Comparison of ENCODE assay signal across 9 mouse cellular contexts in genomic region chr10:127197104-127197503, GRCm38 (mm10). TPM values are rescaled to one million over a fixed set of nuclear protein-coding genes. Genes with fewer than 3 reads are reported as not detected.
A peak's percentile ranks its signal among the peaks of the same experiment; 100 is the strongest.
DNase-seq lines count a peak whose midpoint lies in the region; ATAC-seq and TF ChIP-seq lines count a peak whose summit lies in the region.
"Had no signal": no experiment of that assay in that cellular context is flagged by ENCODE, and none has a peak within 500 bp of the region (broad histone marks: within the 10 kb centered on the region; RNA-seq: fewer than 3 reads in every experiment).

No protein-coding gene starts in this region.

- no peaks in the 10 kb centered on the region for H3K27me3 ChIP-seq in forebrain, embryonic 14.5 days (replicated peaks; ENCODE audit: control insufficient read depth, insufficient read depth, low read length)
- H3K27me3 ChIP-seq in forebrain, embryonic 13.5 days = no peaks in the 10 kb centered on the region
- H3K27me3 ChIP-seq in kidney, adult 2 months (replicated peaks; ENCODE audit: control insufficient read depth, insufficient read depth, low read length) = no peaks in the 10 kb centered on the region
- no peaks in the 10 kb centered on the region for H3K27me3 ChIP-seq in midbrain, embryonic 12.5 days
- H3K27me3 ChIP-seq in midbrain, embryonic 13.5 days = no peaks in the 10 kb centered on the region
- no peaks in the 10 kb centered on the region for H3K27me3 ChIP-seq in stomach, embryonic 15.5 days (replicated peaks)

- DNase-seq in forebrain, embryonic 14.5 days (ENCODE audit: low spot score) = no peak
- DNase-seq in kidney, adult 2 months = no peak
- no peak for DNase-seq in kidney, adult 8-10 months
- no peak for DNase-seq in retina, postnatal 1 day
- DNase-seq: thymus, postnatal 25 days had no signal

- WGBS in forebrain, embryonic 14.5 days = 87% methylated on average over 8 of the region's 8 CpGs
- WGBS in forebrain, embryonic 13.5 days = 92% methylated on average over 8 of the region's 8 CpGs
- WGBS in kidney, adult 2 months = 90% methylated on average over 8 of the region's 8 CpGs
- 90% methylated on average over 8 of the region's 8 CpGs for WGBS in midbrain, embryonic 12.5 days
- 92% methylated on average over 8 of the region's 8 CpGs for WGBS in midbrain, embryonic 13.5 days
- WGBS in stomach, embryonic 15.5 days = 89% methylated on average over 8 of the region's 8 CpGs

- H3K9me3 ChIP-seq in forebrain, embryonic 14.5 days (replicated peaks; ENCODE audit: control insufficient read depth, low read length) = no peaks in the 10 kb centered on the region
- H3K9me3 ChIP-seq in forebrain, embryonic 13.5 days (replicated peaks) = no peaks in the 10 kb centered on the region
- H3K9me3 ChIP-seq in midbrain, embryonic 12.5 days = no peaks in the 10 kb centered on the region
- H3K9me3 ChIP-seq in midbrain, embryonic 13.5 days = no peaks in the 10 kb centered on the region
- no peaks in the 10 kb centered on the region for H3K9me3 ChIP-seq in stomach, embryonic 15.5 days

- TF ChIP-seq CTCF in kidney, adult 2 months (conservative IDR thresholded peaks at IDR 0.05; ENCODE audit: insufficient read depth, insufficient read length, low read depth, low read length) = no peak

- H3K9ac ChIP-seq in forebrain, embryonic 14.5 days (ENCODE audit: low read length) = no peak overlapping the region
- H3K9ac ChIP-seq in forebrain, embryonic 13.5 days = no peak overlapping the region
- H3K9ac ChIP-seq in midbrain, embryonic 12.5 days (replicated peaks) = no peak overlapping the region
- H3K9ac ChIP-seq in midbrain, embryonic 13.5 days (replicated peaks) = no peak overlapping the region
- no peak overlapping the region for H3K9ac ChIP-seq in stomach, embryonic 15.5 days

- peak overlapping the region; percentile 21; the same call in 1 of the 2 replicates for H3K27ac ChIP-seq in forebrain, embryonic 14.5 days (ENCODE audit: low read depth, low read length)
- no peak overlapping the region for H3K27ac ChIP-seq in forebrain, embryonic 13.5 days
- 0 out of 2 replicates have a peak overlapping the region, but pooled peaks have one; percentile 11 for H3K27ac ChIP-seq in kidney, adult 2 months (ENCODE audit: insufficient read depth, low read depth, low read length)
- H3K27ac ChIP-seq in midbrain, embryonic 12.5 days (replicated peaks) = 0 out of 2 replicates have a peak overlapping the region, but pooled peaks have one; percentile 90
- no peak overlapping the region for H3K27ac ChIP-seq in midbrain, embryonic 13.5 days
- H3K27ac ChIP-seq in stomach, embryonic 15.5 days = peak overlapping the region; percentile 48

- no peak for ATAC-seq in forebrain, embryonic 14.5 days
- no peak for ATAC-seq in forebrain, embryonic 13.5 days
- ATAC-seq in midbrain, embryonic 12.5 days (ENCODE audit: low FRiP score, low read depth) = no peak
- no peak for ATAC-seq in midbrain, embryonic 13.5 days
- no peak for ATAC-seq in stomach, embryonic 15.5 days (ENCODE audit: insufficient read depth, low FRiP score, low read depth)

- TF ChIP-seq POLR2A in kidney, adult 2 months (IDR thresholded peaks at IDR 0.05; ENCODE audit: low read depth, low read length) = no peak

- peaks cover 13% of the 10 kb centered on the region for H3K4me1 ChIP-seq in forebrain, embryonic 14.5 days (ENCODE audit: control insufficient read depth, insufficient read depth, low read length)
- H3K4me1 ChIP-seq in forebrain, embryonic 13.5 days = peaks cover 17% of the 10 kb centered on the region
- H3K4me1 ChIP-seq in kidney, adult 2 months (ENCODE audit: control insufficient read depth, insufficient read depth, low read length) = peaks cover 18% of the 10 kb centered on the region
- peaks cover 22% of the 10 kb centered on the region for H3K4me1 ChIP-seq in midbrain, embryonic 12.5 days
- H3K4me1 ChIP-seq in midbrain, embryonic 13.5 days (replicated peaks) = peaks cover 30% of the 10 kb centered on the region
- H3K4me1 ChIP-seq in stomach, embryonic 15.5 days = peaks cover 18% of the 10 kb centered on the region

- H3K36me3 ChIP-seq in forebrain, embryonic 14.5 days (ENCODE audit: control insufficient read depth, insufficient read depth, low read length) = peaks cover 50% of the 10 kb centered on the region
- H3K36me3 ChIP-seq in forebrain, embryonic 13.5 days (ENCODE audit: poor library complexity, severe bottlenecking) = peaks cover 63% of the 10 kb centered on the region
- no peaks in the 10 kb centered on the region for H3K36me3 ChIP-seq in kidney, adult 2 months (ENCODE audit: control insufficient read depth, insufficient read depth, low read length)
- H3K36me3 ChIP-seq in midbrain, embryonic 12.5 days = peaks cover 51% of the 10 kb centered on the region
- peaks cover 53% of the 10 kb centered on the region for H3K36me3 ChIP-seq in midbrain, embryonic 13.5 days
- H3K36me3 ChIP-seq in stomach, embryonic 15.5 days = peaks cover 31% of the 10 kb centered on the region

- no peak overlapping the region for H3K4me2 ChIP-seq in forebrain, embryonic 14.5 days (ENCODE audit: low read length)
- H3K4me2 ChIP-seq in forebrain, embryonic 13.5 days = no peak overlapping the region
- H3K4me2 ChIP-seq in midbrain, embryonic 12.5 days (replicated peaks) = no peak overlapping the region
- no peak overlapping the region for H3K4me2 ChIP-seq in midbrain, embryonic 13.5 days (replicated peaks)
- no peak overlapping the region for H3K4me2 ChIP-seq in stomach, embryonic 15.5 days

- H3K4me3 ChIP-seq in forebrain, embryonic 14.5 days (ENCODE audit: low read depth, low read length) = no peak overlapping the region
- no peak overlapping the region for H3K4me3 ChIP-seq in forebrain, embryonic 13.5 days
- no peak overlapping the region for H3K4me3 ChIP-seq in kidney, adult 2 months (ENCODE audit: insufficient read depth, low read depth, low read length)
- H3K4me3 ChIP-seq in midbrain, embryonic 12.5 days = no peak overlapping the region
- no peak overlapping the region for H3K4me3 ChIP-seq in midbrain, embryonic 13.5 days (replicated peaks)
- no peak overlapping the region for H3K4me3 ChIP-seq in stomach, embryonic 15.5 days (replicated peaks)

RNA-seq across cellular contexts. Expression of gene Dtx3, which starts 1.6 kb away (rescaled TPM):
- 148 and 187 TPM in 2 replicates for polyA plus RNA-seq in forebrain, embryonic 14.5 days (2014; fragmentation: Nextera tagmentation; extraction: Ambion mirVana)
- polyA plus RNA-seq in forebrain, embryonic 13.5 days (2015; fragmentation: Nextera tagmentation; extraction: Ambion mirVana) = 150 and 155 TPM in 2 replicates
- 101 and 132 TPM in 2 replicates for polyA plus RNA-seq in kidney, adult 2 months (2012; rRNA removed)
- polyA plus RNA-seq in midbrain, embryonic 12.5 days (2016; fragmentation: Nextera tagmentation; extraction: Ambion mirVana) = 204 and 205 TPM in 2 replicates
- polyA plus RNA-seq in midbrain, embryonic 13.5 days (2015; fragmentation: Nextera tagmentation; extraction: Ambion mirVana) = 195 and 234 TPM in 2 replicates
- 90.4 and 106 TPM in 2 replicates for polyA plus RNA-seq in stomach, embryonic 15.5 days (2015; fragmentation: Nextera tagmentation; extraction: Ambion mirVana)

RNA-seq across cellular contexts. Expression of gene Arhgef25, which starts 7.2 kb away (rescaled TPM):
- polyA plus RNA-seq in forebrain, embryonic 14.5 days (2014; fragmentation: Nextera tagmentation; extraction: Ambion mirVana) = 21.4 and 22.9 TPM in 2 replicates
- 24.3 and 25.8 TPM in 2 replicates for polyA plus RNA-seq in forebrain, embryonic 13.5 days (2015; fragmentation: Nextera tagmentation; extraction: Ambion mirVana)
- 9.2 and 11.9 TPM in 2 replicates for polyA plus RNA-seq in kidney, adult 2 months (2012; rRNA removed)
- polyA plus RNA-seq in midbrain, embryonic 12.5 days (2016; fragmentation: Nextera tagmentation; extraction: Ambion mirVana) = 39.6 and 46.1 TPM in 2 replicates
- polyA plus RNA-seq in midbrain, embryonic 13.5 days (2015; fragmentation: Nextera tagmentation; extraction: Ambion mirVana) = 20.2 and 24.5 TPM in 2 replicates
- 65.9 and 69.9 TPM in 2 replicates for polyA plus RNA-seq in stomach, embryonic 15.5 days (2015; fragmentation: Nextera tagmentation; extraction: Ambion mirVana)

RNA-seq across cellular contexts. Expression of gene Pip4k2c, which starts 14.3 kb away (rescaled TPM):
- polyA plus RNA-seq in forebrain, embryonic 14.5 days (2014; fragmentation: Nextera tagmentation; extraction: Ambion mirVana) = 15.3 and 17.4 TPM in 2 replicates
- 18.8 and 19.5 TPM in 2 replicates for polyA plus RNA-seq in forebrain, embryonic 13.5 days (2015; fragmentation: Nextera tagmentation; extraction: Ambion mirVana)
- polyA plus RNA-seq in kidney, adult 2 months (2012; rRNA removed) = 116 and 120 TPM in 2 replicates
- polyA plus RNA-seq in midbrain, embryonic 12.5 days (2016; fragmentation: Nextera tagmentation; extraction: Ambion mirVana) = 17.0 and 18.1 TPM in 2 replicates
- polyA plus RNA-seq in midbrain, embryonic 13.5 days (2015; fragmentation: Nextera tagmentation; extraction: Ambion mirVana) = 16.9 and 17.3 TPM in 2 replicates
- 29.9 and 32.3 TPM in 2 replicates for polyA plus RNA-seq in stomach, embryonic 15.5 days (2015; fragmentation: Nextera tagmentation; extraction: Ambion mirVana)

RNA-seq across cellular contexts. Expression of gene Slc26a10, which starts 16.7 kb away (rescaled TPM):
- polyA plus RNA-seq in forebrain, embryonic 14.5 days (2014; fragmentation: Nextera tagmentation; extraction: Ambion mirVana) = 0.69 and 0.95 TPM in 2 replicates
- 0.93 and 1.1 TPM in 2 replicates for polyA plus RNA-seq in forebrain, embryonic 13.5 days (2015; fragmentation: Nextera tagmentation; extraction: Ambion mirVana)
- 6.6 and 8.1 TPM in 2 replicates for polyA plus RNA-seq in kidney, adult 2 months (2012; rRNA removed)
- 0.89 and 1.1 TPM in 2 replicates for polyA plus RNA-seq in midbrain, embryonic 12.5 days (2016; fragmentation: Nextera tagmentation; extraction: Ambion mirVana)
- 0.86 and 1.0 TPM in 2 replicates for polyA plus RNA-seq in midbrain, embryonic 13.5 days (2015; fragmentation: Nextera tagmentation; extraction: Ambion mirVana)
- 1.1 and 1.3 TPM in 2 replicates for polyA plus RNA-seq in stomach, embryonic 15.5 days (2015; fragmentation: Nextera tagmentation; extraction: Ambion mirVana)

RNA-seq across cellular contexts. Expression of gene B4galnt1, which starts 32.1 kb away (rescaled TPM):
- 30.7 and 46.8 TPM in 2 replicates for polyA plus RNA-seq in forebrain, embryonic 14.5 days (2014; fragmentation: Nextera tagmentation; extraction: Ambion mirVana)
- 15.7 and 16.7 TPM in 2 replicates for polyA plus RNA-seq in forebrain, embryonic 13.5 days (2015; fragmentation: Nextera tagmentation; extraction: Ambion mirVana)
- 15.4 and 27.5 TPM in 2 replicates for polyA plus RNA-seq in kidney, adult 2 months (2012; rRNA removed)
- 15.2 and 17.7 TPM in 2 replicates for polyA plus RNA-seq in midbrain, embryonic 12.5 days (2016; fragmentation: Nextera tagmentation; extraction: Ambion mirVana)
- polyA plus RNA-seq in midbrain, embryonic 13.5 days (2015; fragmentation: Nextera tagmentation; extraction: Ambion mirVana) = 28.8 and 30.2 TPM in 2 replicates
- 29.4 and 31.4 TPM in 2 replicates for polyA plus RNA-seq in stomach, embryonic 15.5 days (2015; fragmentation: Nextera tagmentation; extraction: Ambion mirVana)

Comparison
In these comparisons a context has a peak if more than half of its experiments do, and no peak if none do; other contexts are left out.
1. H3K27ac ChIP-seq: peak in forebrain, embryonic 14.5 days (single experiment), kidney, adult 2 months (single experiment), midbrain, embryonic 12.5 days (single experiment) and stomach, embryonic 15.5 days (single experiment); none in forebrain, embryonic 13.5 days (single experiment) and midbrain, embryonic 13.5 days (single experiment).